26 mouse cellular contexts compared by ENCODE assay signal in genomic region chr5:14135929-14136328, GRCm38 (mm10).
A peak's percentile ranks its signal among the peaks of the same experiment; 100 is the strongest.
DNase-seq lines count a peak whose midpoint lies in the region; ATAC-seq and TF ChIP-seq lines count a peak whose summit lies in the region.
"Had no signal": no experiment of that assay in that cellular context is flagged by ENCODE, and none has a peak within 500 bp of the region (broad histone marks: within the 10 kb centered on the region; RNA-seq: fewer than 3 reads in every experiment).

No protein-coding gene starts in this region.

- H3K9me3 ChIP-seq in forebrain, embryonic 12.5 days, result no peaks in the 10 kb centered on the region
- no peaks in the 10 kb centered on the region for H3K9me3 ChIP-seq in forebrain, embryonic 10.5 days
- no peaks in the 10 kb centered on the region for H3K9me3 ChIP-seq in forebrain, embryonic 16.5 days (ENCODE audit: control insufficient read depth, low read length)
- H3K9me3 ChIP-seq: heart, embryonic 13.5 days; hindbrain, embryonic 15.5 days; limb, embryonic 13.5 days; lung, embryonic 15.5 days; midbrain, embryonic 12.5 days; neural tube, embryonic 12.5 days had no signal

- no peak overlapping the region for H3K9ac ChIP-seq in forebrain, embryonic 12.5 days
- no peak overlapping the region for H3K9ac ChIP-seq in forebrain, embryonic 16.5 days (replicated peaks; ENCODE audit: low read depth, low read length)
- H3K9ac ChIP-seq: heart, embryonic 13.5 days; hindbrain, embryonic 15.5 days; limb, embryonic 13.5 days; lung, embryonic 15.5 days; midbrain, embryonic 12.5 days; neural tube, embryonic 12.5 days had no signal

- no peak for DNase-seq in forebrain, embryonic 10.5 days (ENCODE audit: extremely low spot score, low spot score)
- DNase-seq in brain, adult 2 months (ENCODE audit: low read depth, low spot score), result peak; percentile 32
- DNase-seq in retina, postnatal 1 day, result peak; percentile 37
- DNase-seq in gastrocnemius, adult 2 months, result no peak
- DNase-seq in ovary, adult 18-20 months (ENCODE audit: low spot score), result no peak
- DNase-seq: adrenal gland, postnatal 14 days; cerebellum, adult 18-20 months; cerebellum, postnatal 14 days; heart, postnatal 10 days; kidney, adult 2 months; kidney, postnatal 4 days; right cerebral cortex, postnatal 25 days; spleen, adult 18-20 months; thymus, adult 18-20 months; thymus, postnatal 36 days had no signal

- no peak overlapping the region for H3K27ac ChIP-seq in forebrain, embryonic 12.5 days
- no peak overlapping the region for H3K27ac ChIP-seq in forebrain, embryonic 10.5 days
- H3K27ac ChIP-seq in forebrain, embryonic 16.5 days (ENCODE audit: low read length), result no peak overlapping the region
- no peak overlapping the region for H3K27ac ChIP-seq in gastrocnemius, adult 2 months
- H3K27ac ChIP-seq: heart, embryonic 13.5 days; hindbrain, embryonic 15.5 days; limb, embryonic 13.5 days; lung, embryonic 15.5 days; midbrain, embryonic 12.5 days; neural tube, embryonic 12.5 days; stomach, postnatal 0 days had no signal

- H3K4me2 ChIP-seq in forebrain, embryonic 12.5 days, result no peak overlapping the region
- no peak overlapping the region for H3K4me2 ChIP-seq in forebrain, embryonic 16.5 days (ENCODE audit: low read length)
- H3K4me2 ChIP-seq: heart, embryonic 13.5 days; hindbrain, embryonic 15.5 days; limb, embryonic 13.5 days; liver, embryonic 11.5 days; lung, embryonic 15.5 days; midbrain, embryonic 12.5 days; neural tube, embryonic 12.5 days had no signal

- intact Hi-C loops in gastrocnemius, adult 2 months (cut with DNase I), result no loop called here

- ATAC-seq in forebrain, embryonic 12.5 days (ENCODE audit: low FRiP score), result peak; percentile 60; the same call in 1 of the 2 replicates
- peak; percentile 26; the same call in 1 of the 2 replicates for ATAC-seq in forebrain, embryonic 16.5 days

- no peaks in the 10 kb centered on the region for H3K27me3 ChIP-seq in forebrain, embryonic 12.5 days
- no peaks in the 10 kb centered on the region for H3K27me3 ChIP-seq in forebrain, embryonic 10.5 days (ENCODE audit: poor library complexity, severe bottlenecking)
- H3K27me3 ChIP-seq in forebrain, embryonic 16.5 days (replicated peaks; ENCODE audit: control insufficient read depth, insufficient read depth, low read length), result no peaks in the 10 kb centered on the region
- H3K27me3 ChIP-seq: heart, embryonic 13.5 days; hindbrain, embryonic 15.5 days; limb, embryonic 13.5 days; lung, embryonic 15.5 days; midbrain, embryonic 12.5 days; neural tube, embryonic 12.5 days had no signal

- H3K4me1 ChIP-seq in forebrain, embryonic 12.5 days, result no peaks in the 10 kb centered on the region; the same call in 1 of the 2 replicates
- H3K4me1 ChIP-seq in forebrain, embryonic 10.5 days, result peaks cover 7% of the 10 kb centered on the region; the same call in 1 of the 2 replicates
- H3K4me1 ChIP-seq in forebrain, embryonic 16.5 days (replicated peaks; ENCODE audit: control insufficient read depth, insufficient read depth, low read length), result no peaks in the 10 kb centered on the region
- H3K4me1 ChIP-seq: heart, embryonic 13.5 days; hindbrain, embryonic 15.5 days; limb, embryonic 13.5 days; lung, embryonic 15.5 days; midbrain, embryonic 12.5 days; neural tube, embryonic 12.5 days had no signal

- no peak for TF ChIP-seq CTCF in gastrocnemius, adult 2 months (IDR thresholded peaks at IDR 0.05)

- WGBS in forebrain, embryonic 12.5 days, result 32% methylated on average over 8 of the region's 8 CpGs
- 50% methylated on average over 8 of the region's 8 CpGs for WGBS in forebrain, embryonic 10.5 days
- 22% methylated on average over 8 of the region's 8 CpGs for WGBS in forebrain, embryonic 16.5 days

- H3K4me3 ChIP-seq in forebrain, embryonic 12.5 days (replicated peaks), result no peak overlapping the region
- H3K4me3 ChIP-seq in forebrain, embryonic 10.5 days, result no peak overlapping the region
- no peak overlapping the region for H3K4me3 ChIP-seq in forebrain, embryonic 16.5 days (replicated peaks; ENCODE audit: low read length)
- no peak overlapping the region for H3K4me3 ChIP-seq in gastrocnemius, adult 2 months
- H3K4me3 ChIP-seq: heart, embryonic 13.5 days; hindbrain, embryonic 15.5 days; limb, embryonic 13.5 days; lung, embryonic 15.5 days; midbrain, embryonic 12.5 days; myocyte; neural tube, embryonic 12.5 days had no signal

- no peaks in the 10 kb centered on the region for H3K36me3 ChIP-seq in forebrain, embryonic 12.5 days (replicated peaks)
- H3K36me3 ChIP-seq in forebrain, embryonic 10.5 days (replicated peaks), result no peaks in the 10 kb centered on the region
- no peaks in the 10 kb centered on the region for H3K36me3 ChIP-seq in forebrain, embryonic 16.5 days (ENCODE audit: control insufficient read depth, insufficient read depth)
- H3K36me3 ChIP-seq: heart, embryonic 13.5 days; hindbrain, embryonic 15.5 days; limb, embryonic 13.5 days; lung, embryonic 15.5 days; midbrain, embryonic 12.5 days; neural tube, embryonic 12.5 days had no signal

Comparison
In these comparisons a context has a peak if more than half of its experiments do, and no peak if none do; other contexts are left out.
1. DNase-seq: peak in brain, adult 2 months (single experiment) and retina, postnatal 1 day (single experiment); none in forebrain, embryonic 10.5 days (single experiment), gastrocnemius, adult 2 months (single experiment) and ovary, adult 18-20 months (single experiment).